Mouse (Mus musculus) lung, postnatal 0 days (tissue): ENCODE data around the gene Rab28. TPM values are rescaled to one million over a fixed set of nuclear protein-coding genes. Genes with fewer than 3 reads are reported as not detected.
"Not testable (repeated sequence)": the region's sequence is repeated elsewhere in the genome, so short reads cannot be mapped to it uniquely, and the experiment has no call there.

Experiments used
- ATAC-seq: fragments of 200-750 bp; cut with Nextera tagmentation; 2 replicates; pipeline ENCODE4 v1.8.0; 2017; ENCODE audit warnings: moderate library complexity
- DNase-seq: peaks from one replicate; pipeline ENCODE4 v3.0.0-alpha.2; 2016; ENCODE audit warnings: low spot score
- H3K27ac ChIP-seq: fragments of 300-500 bp; sonication (generic); 2 replicates; pipeline ENCODE4 v1.5.1; 2014; ENCODE audit warnings: antibody characterized with exemption, mild to moderate bottlenecking, low read length, mixed read lengths
- H3K27me3 ChIP-seq: fragments of 300-500 bp; sonication (generic); replicated peaks from 2 replicates; pipeline ENCODE4 v1.6.1; 2014; ENCODE audit warnings: low read length, mixed read lengths; ENCODE audit not compliant: insufficient read depth
- H3K36me3 ChIP-seq: fragments of 300-500 bp; sonication (generic); 2 replicates; pipeline ENCODE4 v1.6.1; 2014; ENCODE audit warnings: low read length, mixed read lengths; ENCODE audit not compliant: insufficient read depth
- H3K4me1 ChIP-seq: fragments of 300-500 bp; sonication (generic); 2 replicates; pipeline ENCODE4 v1.6.1; 2014; ENCODE audit warnings: antibody characterized with exemption, low read depth, low read length, mixed read lengths; ENCODE audit not compliant: insufficient read depth
- H3K4me2 ChIP-seq: fragments of 300-500 bp; sonication (generic); replicated peaks from 2 replicates; pipeline ENCODE4 v1.6.1; 2014; ENCODE audit warnings: low read depth, mild to moderate bottlenecking, low read length, moderate library complexity, mixed read lengths
- H3K4me3 ChIP-seq: fragments of 300-500 bp; sonication (generic); 2 replicates; pipeline ENCODE4 v1.5.1; 2014; ENCODE audit warnings: low read depth, low read length
- H3K9ac ChIP-seq: fragments of 300-500 bp; sonication (generic); replicated peaks from 2 replicates; pipeline ENCODE4 v1.6.1; 2014; ENCODE audit warnings: low read depth, mild to moderate bottlenecking
- H3K9me3 ChIP-seq: fragments of 300-500 bp; sonication (generic); 2 replicates; pipeline ENCODE4 v1.6.1; 2016; ENCODE audit warnings: low read length, mixed read lengths
- CTCF ChIP-seq: IDR thresholded peaks from 2 replicates; pipeline ENCODE4 v1.5.1; 2016; ENCODE audit warnings: antibody characterized with exemption, mild to moderate bottlenecking
- EP300 ChIP-seq: IDR thresholded peaks from 2 replicates; pipeline ENCODE4 v1.6.1; 2016; ENCODE audit warnings: antibody characterized with exemption, mild to moderate bottlenecking, control low read depth
- WGBS: fragments of 180-500 bp; shearing (Covaris S2); extraction: QIAGEN DNeasy Blood & Tissue Kit; methylation state at CpG from one replicate; pipeline ENCODE4 v1.1.7; 2014; 5-methylcytosine and 5-hydroxymethylcytosine counted together
- polyA plus RNA-seq: library from polyadenylated mRNA; unstranded; fragments of >200 nt; fragmentation: Nextera tagmentation; extraction: Ambion mirVana; gene quantifications from 2 replicates; pipeline ENCODE4 v1.2.1, GENCODE M21; 2015

The Rab28 gene
- polyA plus RNA-seq, 1 experiment from 2014 or later = 53.7 TPM

GRCm38 (mm10) chr5:41725573-41725972, 17.6 kb upstream of the Rab28 start:
- ATAC-seq (no peak), DNase-seq (no peak)
- no peaks in the 10 kb centered on the region for H3K9me3 ChIP-seq
- no peak overlapping the region for H3K4me3 ChIP-seq
- no peaks in the 10 kb centered on the region for H3K4me1 ChIP-seq
- H3K4me2 ChIP-seq = no peak overlapping the region
- 82% methylated on average over 6 of the region's 6 CpGs for WGBS
- no peak for TF ChIP-seq CTCF
- TF ChIP-seq EP300 = no peak
- no peak overlapping the region for H3K27ac ChIP-seq
- no peaks in the 10 kb centered on the region for H3K36me3 ChIP-seq
- H3K27me3 ChIP-seq = no peaks in the 10 kb centered on the region
- no peak overlapping the region for H3K9ac ChIP-seq

DNA sequence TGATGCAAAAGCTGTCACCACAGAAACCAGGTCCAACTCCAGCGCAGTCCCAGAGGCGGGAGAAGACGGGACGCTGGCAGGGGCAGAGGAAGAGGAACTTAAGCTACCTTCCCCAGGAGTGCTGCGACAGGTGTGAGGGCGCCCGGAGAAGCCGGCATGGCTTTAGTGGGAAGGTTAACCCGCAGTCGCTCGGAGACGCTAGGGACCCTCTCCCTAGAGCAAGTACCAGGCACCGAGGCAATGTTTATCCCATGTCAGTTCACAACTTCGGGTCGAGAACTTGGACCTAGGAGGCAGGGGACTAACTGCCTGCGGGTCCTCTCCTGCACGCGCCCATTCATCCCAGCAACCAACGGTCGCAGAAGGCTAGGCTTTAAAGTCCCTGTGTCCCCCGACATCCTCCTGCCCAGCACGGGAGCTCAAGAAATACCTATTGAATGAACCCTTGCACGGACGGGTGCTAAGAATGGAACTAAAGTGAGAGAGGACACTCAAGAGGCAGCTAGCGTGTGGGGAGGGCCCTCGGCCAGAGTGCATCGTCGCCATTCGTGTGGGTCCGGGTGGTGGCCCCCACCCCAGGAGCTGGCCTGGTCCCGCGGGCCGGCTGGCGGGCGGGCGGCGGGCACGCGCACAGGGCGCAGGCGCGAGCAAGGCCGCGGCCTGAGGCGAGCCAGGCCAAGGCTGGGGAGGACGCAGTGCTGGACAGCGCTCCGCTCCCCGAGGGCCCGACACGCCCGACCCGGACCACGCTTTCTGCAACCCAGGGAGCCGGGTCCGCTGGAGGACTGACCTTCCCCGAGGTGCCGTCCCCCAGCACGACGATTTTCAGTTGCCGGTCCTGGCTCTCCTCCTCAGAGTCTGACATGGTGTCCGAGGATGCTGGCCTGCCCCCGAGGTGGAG, 592 bp downstream of the Rab28 start:
- Histone ChIP-seq H3K9me3 (no peaks in the 10 kb centered on the region), H3K27me3 (no peaks in the 10 kb centered on the region), H3K4me2 (peak overlapping the region; percentile 98), H3K27ac (peak overlapping the region; percentile 90), H3K36me3 (no peaks in the 10 kb centered on the region), H3K4me1 (0 out of 2 replicates have a peak, but pooled peaks cover 4% of the 10 kb centered on the region), H3K9ac (peak overlapping the region; percentile 73), H3K4me3 (peak overlapping the region; percentile 91)
- under 1% methylated on average over 61 of the region's 63 CpGs for WGBS
- TF ChIP-seq EP300 (no peak), CTCF (no peak)
- DNase-seq = peak; percentile 71
- peak; percentile 89 for ATAC-seq

GRCm38 (mm10) chr5:41706777-41707114, 1.2 kb downstream of the Rab28 start:
- no peaks in the 10 kb centered on the region for H3K36me3 ChIP-seq
- H3K9ac ChIP-seq = peak overlapping the region; percentile 73
- H3K4me2 ChIP-seq = peak overlapping the region; percentile 98
- H3K27me3 ChIP-seq = no peaks in the 10 kb centered on the region
- H3K4me3 ChIP-seq = peak overlapping the region; percentile 91
- TF ChIP-seq CTCF (no peak), EP300 (no peak)
- no peak overlapping the region for H3K27ac ChIP-seq
- 0 out of 2 replicates have a peak, but pooled peaks cover 4% of the 10 kb centered on the region for H3K4me1 ChIP-seq
- WGBS = 5% methylated on average over 9 of the region's 9 CpGs
- DNase-seq = no peak
- ATAC-seq = no peak
- H3K9me3 ChIP-seq = no peaks in the 10 kb centered on the region

DNA sequence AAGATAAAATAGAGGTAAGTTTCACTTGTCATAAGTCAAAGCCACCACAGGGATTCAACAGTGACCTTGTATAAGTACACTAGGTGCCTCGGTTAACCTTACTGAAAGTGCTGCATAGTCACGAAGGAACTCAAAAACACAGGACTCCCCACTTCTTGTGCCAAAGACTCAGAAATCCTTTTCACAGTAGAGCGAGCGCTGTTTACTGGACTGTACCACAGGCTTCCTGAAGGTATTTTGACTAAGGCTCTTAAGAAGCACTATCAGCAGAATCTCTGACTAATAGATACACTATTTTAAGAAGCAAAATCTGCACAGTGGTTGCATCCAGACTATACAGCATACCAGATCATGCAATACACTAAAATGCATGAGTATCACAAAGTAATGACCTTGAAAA, 6.9 kb downstream of the Rab28 start:
- H3K9ac ChIP-seq, H3K4me1 ChIP-seq, H3K9me3 ChIP-seq, ATAC-seq, H3K36me3 ChIP-seq, H3K4me2 ChIP-seq, H3K27ac ChIP-seq, H3K4me3 ChIP-seq, DNase-seq, H3K27me3 ChIP-seq: not testable (repeated sequence)
- WGBS = 88% methylated on average over 4 of the region's 4 CpGs

DNA sequence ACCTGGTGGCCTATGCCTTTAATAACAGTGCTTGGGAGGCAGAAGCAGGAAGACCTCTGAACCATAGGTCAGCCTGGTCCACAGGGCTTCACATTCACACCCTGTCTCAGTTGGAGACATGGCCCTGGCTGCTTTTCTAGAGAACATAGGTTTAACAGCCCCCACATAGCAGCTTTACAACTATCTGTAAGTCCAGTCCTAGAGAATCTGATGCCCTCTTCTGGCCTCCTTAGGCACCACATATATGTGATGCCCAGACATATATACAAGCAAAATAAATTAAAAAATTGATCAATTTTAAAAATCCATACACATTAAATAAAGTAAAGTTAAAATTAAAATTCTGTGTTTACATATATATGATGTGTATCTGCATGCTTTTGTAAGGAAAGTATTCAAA, 10.0 kb downstream of the Rab28 start:
- no peak overlapping the region for H3K4me2 ChIP-seq
- no peaks in the 10 kb centered on the region for H3K4me1 ChIP-seq
- H3K27ac ChIP-seq = no peak overlapping the region
- no peaks in the 10 kb centered on the region for H3K9me3 ChIP-seq
- ATAC-seq (no peak), DNase-seq (no peak)
- no peaks in the 10 kb centered on the region for H3K36me3 ChIP-seq
- TF ChIP-seq EP300 (no peak), CTCF (peak; percentile 36; the same call in 1 of the 2 replicates)
- no peak overlapping the region for H3K9ac ChIP-seq
- no peaks in the 10 kb centered on the region for H3K27me3 ChIP-seq
- H3K4me3 ChIP-seq = no peak overlapping the region

- TF ChIP-seq CTCF (no peak), EP300 (no peak)
- ATAC-seq (no peak), DNase-seq (no peak)
- no peak overlapping the region for H3K4me2 ChIP-seq
- H3K4me1 ChIP-seq = no peaks in the 10 kb centered on the region
- no peaks in the 10 kb centered on the region for H3K27me3 ChIP-seq
- H3K9ac ChIP-seq = no peak overlapping the region
- no peak overlapping the region for H3K4me3 ChIP-seq
- 0 out of 2 replicates have a peak, but pooled peaks cover 2% of the 10 kb centered on the region for H3K36me3 ChIP-seq
- H3K27ac ChIP-seq = no peak overlapping the region
- no peaks in the 10 kb centered on the region for H3K9me3 ChIP-seq
Observed at GRCm38 (mm10) chr5:41685016-41685415, 22.9 kb downstream of the Rab28 start.
